Mouse (Mus musculus): Measurements from ENCODE around the gene Rnf43.

Gene Rnf43

GRCm38 (mm10) chr11:87761806-87762701, 99.5 kb downstream of the Rnf43 start:
- DNase-seq: no peak

- no peak for DNase-seq
Observed at GRCm38 (mm10) chr11:87762702-87763385, 100.3 kb downstream of the Rnf43 start.

DNA sequence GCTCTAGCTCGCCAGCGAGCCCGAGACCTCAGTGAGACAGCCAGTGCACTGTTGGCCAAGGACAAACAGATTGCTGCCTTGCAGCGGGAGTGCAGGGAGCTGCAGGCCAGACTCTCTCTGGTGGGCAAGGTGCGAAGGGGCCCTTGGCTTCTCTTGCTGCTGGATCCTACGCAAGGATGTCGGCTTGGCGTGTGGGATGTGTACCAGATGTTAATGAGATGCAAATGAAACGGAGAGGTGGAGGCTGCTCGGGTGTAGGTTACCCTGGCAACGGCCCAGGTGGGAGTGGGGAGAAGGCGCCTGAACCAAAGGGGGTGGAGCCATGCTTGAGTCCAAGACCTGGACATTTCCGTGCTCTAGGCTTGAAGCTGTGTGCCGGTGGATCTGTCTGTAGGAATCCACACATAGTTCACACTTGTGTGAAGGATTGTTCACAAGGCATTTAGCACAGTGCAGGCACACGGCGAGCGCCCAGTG, 101.0 kb downstream of the Rnf43 start:
- no peak for DNase-seq

GRCm38 (mm10) chr11:87763988-87764876, 101.7 kb downstream of the Rnf43 start:
- DNase-seq: no peak

DNA sequence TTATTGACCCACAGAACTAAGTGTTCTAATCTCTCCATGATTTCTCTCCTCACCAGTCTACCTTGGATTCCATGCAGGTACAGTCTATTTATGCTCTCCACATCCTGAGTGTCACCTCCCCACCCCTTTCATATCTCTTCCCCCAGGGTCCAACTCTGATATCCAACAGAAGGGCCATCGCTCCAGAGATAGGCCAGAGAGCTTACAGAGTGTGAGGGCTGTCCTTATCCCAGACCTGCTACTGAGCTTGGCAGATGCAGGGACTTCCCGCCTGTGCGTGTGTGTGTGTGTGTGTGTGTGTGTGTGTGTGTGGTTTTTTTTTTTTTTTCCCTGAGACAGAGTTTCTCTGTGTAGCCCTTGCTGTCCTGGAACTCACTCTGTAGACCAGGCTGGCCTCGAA, 106.2 kb downstream of the Rnf43 start:
- no peak for DNase-seq

- DNase-seq: peak; percentile 83
Observed at GRCm38 (mm10) chr11:87770989-87771388, 108.5 kb downstream of the Rnf43 start.

- no peak for DNase-seq
Observed at GRCm38 (mm10) chr11:87772354-87772753, 109.8 kb downstream of the Rnf43 start.

DNA sequence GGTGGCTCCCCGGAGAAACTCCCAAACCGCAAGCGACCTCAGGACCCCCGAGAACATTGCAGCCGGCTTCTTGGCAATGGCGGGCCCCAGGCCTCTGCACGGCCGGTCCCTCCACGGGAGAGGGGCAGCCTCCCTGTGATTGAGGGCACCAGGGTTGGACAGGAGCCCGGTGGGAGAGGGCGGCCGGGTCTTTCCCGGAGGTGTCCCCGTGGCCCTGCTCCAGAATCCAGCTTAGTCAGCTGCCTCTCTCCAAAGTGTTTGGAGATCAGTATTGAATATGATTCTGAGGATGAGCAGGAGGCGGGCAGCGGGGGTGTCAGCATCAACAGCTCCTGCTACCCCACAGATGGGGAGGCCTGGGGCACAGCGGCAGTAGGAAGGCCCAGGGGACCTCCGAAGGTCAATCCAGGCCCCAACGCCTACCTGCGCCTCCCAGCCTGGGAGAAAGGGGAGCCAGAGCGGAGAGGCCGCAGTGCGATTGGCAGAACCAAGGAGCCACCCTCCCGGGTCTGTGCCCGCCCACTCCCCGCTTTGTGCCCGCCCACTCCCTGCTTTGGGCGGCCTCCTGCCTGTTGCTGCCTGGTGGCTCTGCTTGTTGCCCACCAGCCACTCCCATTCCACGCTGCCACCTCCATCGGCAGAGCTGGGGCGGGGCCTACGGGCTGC, 115.7 kb downstream of the Rnf43 start:
- DNase-seq: peak; percentile 84

DNA sequence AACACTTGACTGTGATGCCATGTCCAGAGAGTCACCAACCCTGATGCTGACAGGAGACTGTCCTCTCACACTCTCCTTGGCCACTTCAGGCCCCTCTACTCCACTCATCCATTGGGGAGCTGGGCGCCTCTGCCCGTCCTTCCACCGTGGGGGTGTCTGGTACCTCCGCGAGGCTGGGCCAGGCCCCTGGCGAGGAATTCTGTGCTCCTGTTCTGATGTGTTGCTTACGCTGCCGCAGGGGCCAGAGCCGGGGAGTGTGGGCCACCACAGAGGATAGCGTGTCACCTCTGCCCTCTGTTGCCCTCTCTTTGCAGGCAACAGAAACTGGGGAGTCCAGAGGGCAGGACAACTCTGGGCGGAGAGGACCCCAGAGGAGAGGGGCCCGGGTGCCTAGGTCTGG, 116.4 kb downstream of the Rnf43 start:
- DNase-seq: no peak

DNA sequence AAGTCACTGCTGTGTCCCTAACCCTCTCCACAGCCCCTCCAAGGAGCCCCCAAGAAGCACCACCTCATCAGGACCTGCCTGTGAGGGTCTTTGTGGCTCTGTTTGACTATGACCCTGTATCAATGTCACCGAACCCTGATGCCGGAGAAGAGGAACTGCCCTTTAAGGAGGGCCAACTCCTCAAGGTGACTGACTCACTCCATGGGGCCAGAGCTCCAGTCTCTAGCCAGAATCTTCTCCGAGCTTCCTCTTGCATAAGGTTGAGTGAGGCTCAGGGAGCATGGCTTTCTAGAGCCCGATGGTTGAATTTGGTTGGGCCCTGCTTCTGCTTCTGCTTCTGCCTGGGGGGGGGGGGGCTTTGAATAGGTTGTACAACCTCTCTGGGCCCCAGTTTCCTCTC, 116.9 kb downstream of the Rnf43 start:
- no peak for DNase-seq

- DNase-seq: no peak
Observed at GRCm38 (mm10) chr11:87780130-87780529, 117.6 kb downstream of the Rnf43 start.
